Mouse (Mus musculus) left cerebral cortex, adult 8-10 months (tissue): ENCODE measurements around the gene Themis2. TPM values are rescaled to one million over a fixed set of nuclear protein-coding genes. Genes with fewer than 3 reads are reported as not detected.
"Not testable (repeated sequence)": the region's sequence is repeated elsewhere in the genome, so short reads cannot be mapped to it uniquely, and the experiment has no call there.

ENCODE experiments used
- DNase-seq, 2 experiments: peaks; one replicate each; pipeline ENCODE4 v3.0.0; 2022; ENCODE audit warnings: low spot score in 2 of 2
- total RNA-seq, 4 experiments: library from RNA; stranded (reverse); gene quantifications; 2 replicates each; pipeline ENCODE4 v1.2.4; 2022

The Themis2 gene
- total RNA-seq, 4 experiments from 2014 or later = 0.70 to 2.3 (median 1.5) TPM

- DNase-seq = peak; percentile 65 to 73
Measured at GRCm38 (mm10) chr4:132756974-132757373, 39.2 kb downstream of the Themis2 start, which contains the start of gene Smpdl3b. Gene Smpdl3b (minus strand): TSS chr4:132757252.

- DNase-seq = no peak
Measured at GRCm38 (mm10) chr4:132752992-132753391, 43.2 kb downstream of the Themis2 start.

GRCm38 (mm10) chr4:132749258-132749982 is 46.8 kb downstream of the Themis2 start:
- no peak for DNase-seq

GRCm38 (mm10) chr4:132748778-132749177 is 47.4 kb downstream of the Themis2 start:
- no peak for DNase-seq

- no peak for DNase-seq
Measured at GRCm38 (mm10) chr4:132747664-132748259, 48.4 kb downstream of the Themis2 start.

- DNase-seq = no peak
Measured at GRCm38 (mm10) chr4:132746911-132747517, 49.2 kb downstream of the Themis2 start.

GRCm38 (mm10) chr4:132743992-132744911 is 51.9 kb downstream of the Themis2 start:
- peak; percentile 28 to 78 for DNase-seq

GRCm38 (mm10) chr4:132741491-132741890 is 54.7 kb downstream of the Themis2 start:
- no peak for DNase-seq

- DNase-seq = not testable (repeated sequence)
Measured at GRCm38 (mm10) chr4:132737154-132737553, 59.0 kb downstream of the Themis2 start.

GRCm38 (mm10) chr4:132735894-132736293 is 60.3 kb downstream of the Themis2 start:
- DNase-seq = no peak

- no peak for DNase-seq
Measured at GRCm38 (mm10) chr4:132735389-132735788, 60.8 kb downstream of the Themis2 start.

- DNase-seq = no peak
Measured at GRCm38 (mm10) chr4:132734766-132735165, 61.4 kb downstream of the Themis2 start.

- DNase-seq = no peak
Measured at GRCm38 (mm10) chr4:132733071-132733770, 63.0 kb downstream of the Themis2 start.

- DNase-seq = peak in 1 of 2 experiments; percentile 56
Measured at GRCm38 (mm10) chr4:132732148-132732684, 64.0 kb downstream of the Themis2 start, which contains the start of gene Xkr8. Gene Xkr8 (minus strand): TSS chr4:132732546.

Other genes with a start within 250 kb of the Themis2 start
- gene Ptafr, start 232.3 kb downstream of the Themis2 start, total RNA-seq = 1 to 10 TPM; 1.1 to 3.0 (median 1.8) TPM
- gene Eya3, start 157.4 kb downstream of the Themis2 start, total RNA-seq = 10 to 100 TPM; 29.2 to 36.5 (median 32.4) TPM
- gene Xkr8, start 63.8 kb downstream of the Themis2 start, total RNA-seq = 1 to 10 TPM; 3.4 to 6.6 (median 4.9) TPM
- 1 to 10 TPM; 4.6 to 6.9 (median 6.2) TPM for gene Smpdl3b, start 39.1 kb downstream of the Themis2 start, total RNA-seq
- 10 to 100 TPM; 14.5 to 18.1 (median 15.5) TPM for gene Rpa2, start 28.1 kb downstream of the Themis2 start, total RNA-seq
- gene Ppp1r8, start 46.8 kb upstream of the Themis2 start, total RNA-seq = 10 to 100 TPM; 37.8 to 43.7 (median 42.0) TPM
- gene Stx12, start 88.1 kb upstream of the Themis2 start, total RNA-seq = 100 to 1,000 TPM in 1 of 4 experiments, 10 to 100 TPM in 3; 97.6 to 103 (median 98.8) TPM
- 10 to 100 TPM; 46.4 to 64.0 (median 61.0) TPM for gene Fam76a, start 126.2 kb upstream of the Themis2 start, total RNA-seq
- gene Fgr, start 177.7 kb upstream of the Themis2 start, total RNA-seq = 1 to 10 TPM in 2 of 4 experiments, under 1 TPM in 2; 0.17 to 1.1 (median 0.82) TPM
- gene Ahdc1, start 214.9 kb upstream of the Themis2 start, total RNA-seq = 100 to 1,000 TPM in 2 of 4 experiments, 10 to 100 TPM in 2; 95.7 to 104 (median 99.7) TPM